Mouse (Mus musculus) E14TG2a.4 (cell line): ENCODE measurements around the gene Dzank1.

Experiments
- CTCF ChIP-seq: conservative IDR thresholded peaks from 2 replicates; pipeline ENCODE4 v1.5.1; 2014; ENCODE audit warnings: low read length
- NANOG ChIP-seq: IDR thresholded peaks from 2 replicates; pipeline ENCODE4 v1.6.1; 2014; ENCODE audit warnings: borderline replicate concordance, low read length, mixed read lengths
- POU5F1 ChIP-seq: IDR thresholded peaks from 2 replicates; pipeline ENCODE4 v1.6.1; 2014; ENCODE audit warnings: low read length, borderline replicate concordance

DNA sequence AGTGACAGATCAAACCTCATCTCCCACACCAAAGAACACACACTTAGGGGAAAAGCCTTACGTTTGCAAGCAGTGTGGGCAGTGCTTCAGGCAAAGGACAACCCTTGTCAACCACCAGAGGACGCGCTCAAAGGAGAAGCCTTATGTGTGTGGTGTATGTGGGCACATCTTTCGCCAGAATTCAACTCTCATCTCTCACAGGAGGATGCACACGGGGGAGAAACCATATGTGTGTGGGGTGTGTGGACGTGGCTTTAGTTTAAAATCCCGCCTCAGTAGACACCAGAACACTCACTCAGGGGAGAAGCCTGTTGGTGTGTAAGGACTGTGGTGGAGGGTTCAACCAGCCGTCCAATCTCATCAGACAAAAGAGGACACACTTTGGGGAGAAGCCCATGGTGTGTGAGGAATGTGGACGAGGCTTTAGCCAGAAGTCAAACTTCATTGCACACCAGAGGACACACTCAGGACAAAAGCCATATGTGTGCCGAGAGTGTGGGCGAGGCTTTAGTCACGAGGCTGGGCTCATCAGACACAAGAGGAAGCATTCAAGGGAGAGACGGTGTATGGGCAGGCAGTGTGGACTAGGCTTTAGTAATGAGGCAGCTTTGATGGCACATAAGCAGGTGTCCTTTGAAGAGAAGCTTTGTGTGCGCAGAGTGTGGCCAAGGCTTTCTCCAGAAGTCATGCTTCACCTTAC, 61.2 kb downstream of the Dzank1 start:
- TF ChIP-seq CTCF (no peak), POU5F1 (no peak), NANOG (no peak)
